Mouse (Mus musculus) right cerebral cortex, adult 18-20 months (tissue): ENCODE results near the gene Pramel5.
"Not testable (repeated sequence)": the region's sequence is repeated elsewhere in the genome, so short reads cannot be mapped to it uniquely, and the experiment has no call there.

Source experiments
- DNase-seq: peaks from one replicate; pipeline ENCODE4 v3.0.0; 2022; ENCODE audit warnings: mixed read lengths

Gene Pramel5

GRCm38 (mm10) chr4:144280388-144280787, at the start of gene Pramel5:
Gene Pramel5, minus strand, starts transcription at chr4:144280488.
- DNase-seq = not testable (repeated sequence)

DNA sequence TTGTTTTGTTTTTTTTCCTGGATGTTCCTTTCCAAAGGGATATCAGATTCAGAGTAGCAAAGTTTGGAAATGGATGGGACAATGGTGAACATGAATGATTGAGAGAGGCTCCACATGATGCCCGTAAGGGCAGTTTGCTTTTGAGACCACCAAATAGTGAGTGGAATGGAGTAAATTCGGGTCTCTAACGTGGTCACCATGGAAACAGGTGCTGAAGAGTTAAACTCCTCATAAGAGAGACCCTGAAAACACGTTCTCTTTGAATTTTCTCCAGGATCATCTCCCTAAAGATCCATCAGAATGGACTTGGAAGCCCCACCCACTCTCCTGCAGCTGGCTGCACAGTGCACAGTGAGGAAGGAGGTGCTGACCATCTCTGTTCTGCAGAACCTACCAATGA, 49.7 kb upstream of the Pramel5 start, which contains the start of gene Gm13128:
Gene Gm13128 (plus strand): TSS at position 301 of the 400 bp plus-strand sequence.
- not testable (repeated sequence) for DNase-seq

GRCm38 (mm10) chr4:144312666-144313460, 32.6 kb upstream of the Pramel5 start:
- DNase-seq = not testable (repeated sequence)

- DNase-seq = peak; percentile 3
Measured at GRCm38 (mm10) chr4:144299414-144299813, 19.1 kb upstream of the Pramel5 start.

GRCm38 (mm10) chr4:144254768-144255167, 25.5 kb downstream of the Pramel5 start:
- DNase-seq = not testable (repeated sequence)
